In the genomic region with DNA sequence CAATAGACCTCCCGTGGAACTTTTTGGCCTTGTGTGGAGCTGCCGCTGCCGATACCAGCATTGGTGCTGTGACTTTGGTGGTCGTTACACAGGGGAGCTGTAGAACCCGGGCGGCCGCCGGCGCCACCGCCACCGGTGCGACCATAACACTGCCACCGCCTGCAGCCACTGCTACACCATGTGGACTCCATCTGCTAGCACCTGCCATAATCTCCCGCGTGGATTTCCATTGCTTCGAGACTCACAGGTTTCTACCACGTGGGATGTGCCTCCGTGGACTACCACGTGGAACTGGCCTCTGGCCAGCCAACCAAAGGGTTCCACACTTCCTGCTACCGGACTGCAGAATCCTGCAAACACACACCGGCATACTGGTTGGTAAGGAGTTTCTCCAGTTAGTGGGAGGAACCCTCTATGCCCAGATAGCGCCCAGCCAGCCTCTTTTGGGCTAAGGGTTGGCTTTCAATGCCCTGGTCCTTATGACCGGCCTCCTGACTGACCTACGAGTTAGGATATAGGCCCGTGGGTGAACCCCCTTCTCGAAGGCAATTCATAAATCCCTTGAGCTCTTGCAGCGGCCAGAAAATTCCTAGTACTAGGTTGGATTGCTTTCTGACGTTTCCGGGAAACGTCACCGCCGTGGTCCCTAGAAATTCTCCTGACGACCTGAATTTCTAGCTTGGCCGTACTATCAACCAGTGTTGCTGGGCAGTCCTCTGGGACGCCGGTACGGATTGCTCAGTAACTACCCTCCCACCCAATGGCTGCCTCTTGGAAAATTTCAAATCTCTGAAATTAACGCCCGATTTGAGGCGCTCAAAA, we compare ENCODE assay signal across 8 mouse cellular contexts. TPM values are rescaled to one million over a fixed set of nuclear protein-coding genes. Genes with fewer than 3 reads are reported as not detected.
DNase-seq lines count a peak whose midpoint lies in the region; ATAC-seq and TF ChIP-seq lines count a peak whose summit lies in the region.

No protein-coding gene starts in this region.

- in situ Hi-C loops in ES-E14 (cut with MboI; ENCODE audit: low sequenced_read_pairs in 2 of 2, unreplicated experiment in 2 of 2): no loop called here

- 2% methylated on average over 40 of the region's 40 CpGs for WGBS in lung, embryonic 14.5 days
- 2% methylated on average over 40 of the region's 40 CpGs for WGBS in neural tube, embryonic 13.5 days

- no peak for DNase-seq in ES-E14 (ENCODE audit: low read depth, low spot score)
- DNase-seq in adrenal gland, postnatal 25 days: peak; percentile 58
- DNase-seq in heart, postnatal 4 days: peak; percentile 68
- DNase-seq in kidney, postnatal 4 days: peak; percentile 70 to 84
- DNase-seq in lung, embryonic 14.5 days: peak; percentile 68
- no peak for DNase-seq in MN1 (ENCODE audit: low spot score)

- H3K9ac ChIP-seq in ES-E14 (ENCODE audit: insufficient read depth, low read depth, low read length, poor library complexity, severe bottlenecking): peak overlapping the region; percentile 89
- H3K9ac ChIP-seq in lung, embryonic 14.5 days: peak overlapping the region; percentile 51
- peak overlapping the region; percentile 69 for H3K9ac ChIP-seq in neural tube, embryonic 13.5 days

- no peaks in the 10 kb centered on the region for H3K9me3 ChIP-seq in ES-E14 (ENCODE audit: control insufficient read depth, insufficient read depth, low read depth, low read length)
- H3K9me3 ChIP-seq in lung, embryonic 14.5 days (ENCODE audit: low read depth, low read length): no peaks in the 10 kb centered on the region
- H3K9me3 ChIP-seq in neural tube, embryonic 13.5 days: no peaks in the 10 kb centered on the region

- H3K4me1 ChIP-seq in ES-E14 (ENCODE audit: control insufficient read depth in 2 of 2, insufficient read depth in 2 of 2, low read length in 2 of 2, poor library complexity in 1 of 2): peaks cover 0 to 7% of the 10 kb centered on the region in 2 experiments; a peak in 1 of 4 replicates
- no peaks in the 10 kb centered on the region; the same call in 1 of the 2 replicates for H3K4me1 ChIP-seq in lung, embryonic 14.5 days (ENCODE audit: insufficient read depth)
- H3K4me1 ChIP-seq in neural tube, embryonic 13.5 days (replicated peaks): peaks cover 21% of the 10 kb centered on the region

- ATAC-seq in erythroblast, adult 5-6 weeks (replicated peaks; ENCODE audit: low FRiP score, poor library complexity, severe bottlenecking): peak; percentile 55; the same call in 1 of the 2 replicates
- peak; percentile 67 for ATAC-seq in lung, embryonic 14.5 days (ENCODE audit: insufficient read depth)
- ATAC-seq in neural tube, embryonic 13.5 days (ENCODE audit: low read depth): peak; percentile 73

- TF ChIP-seq CTCF in lung, embryonic 14.5 days (IDR thresholded peaks at IDR 0.05; ENCODE audit: low read depth): no peak

- peak overlapping the region; percentile 86 for H3K4me2 ChIP-seq in lung, embryonic 14.5 days
- H3K4me2 ChIP-seq in neural tube, embryonic 13.5 days: peak overlapping the region; percentile 86

- H3K27me3 ChIP-seq in lung, embryonic 14.5 days (ENCODE audit: insufficient read depth, low read length): no peaks in the 10 kb centered on the region
- H3K27me3 ChIP-seq in neural tube, embryonic 13.5 days: no peaks in the 10 kb centered on the region

- H3K36me3 ChIP-seq in ES-E14 (ENCODE audit: control insufficient read depth, insufficient read depth, low read length, poor library complexity, severe bottlenecking): peaks cover 15% of the 10 kb centered on the region
- H3K36me3 ChIP-seq in lung, embryonic 14.5 days (ENCODE audit: insufficient read depth): no peaks in the 10 kb centered on the region
- no peaks in the 10 kb centered on the region for H3K36me3 ChIP-seq in neural tube, embryonic 13.5 days

- peak overlapping the region; percentile 79 to 84 for H3K4me3 ChIP-seq in ES-E14 (ENCODE audit: insufficient read depth in 1 of 2, low read depth in 1 of 2, low read length in 2 of 2, poor library complexity in 1 of 2, severe bottlenecking in 1 of 2)
- peak overlapping the region; percentile 51 for H3K4me3 ChIP-seq in lung, embryonic 14.5 days (ENCODE audit: low read depth, low read length)
- H3K4me3 ChIP-seq in neural tube, embryonic 13.5 days: peak overlapping the region; percentile 48

- H3K27ac ChIP-seq in ES-E14 (ENCODE audit: insufficient read depth, low read depth, low read length, poor library complexity, severe bottlenecking): peak overlapping the region; percentile 96
- H3K27ac ChIP-seq in lung, embryonic 14.5 days (ENCODE audit: low read depth): peak overlapping the region; percentile 90
- H3K27ac ChIP-seq in neural tube, embryonic 13.5 days (replicated peaks): peak overlapping the region; percentile 76

TF ChIP-seq in ES-E14, 5 proteins besides CTCF, POLR2A, EP300 and RAD21:
- TF ChIP-seq HCFC1 (IDR thresholded peaks at IDR 0.05; ENCODE audit: borderline replicate concordance, insufficient read depth, low read length): no peak
- 0 out of 2 replicates have a peak, but pooled peaks have one; percentile 33 for TF ChIP-seq CHD2 (IDR thresholded peaks at IDR 0.05; ENCODE audit: low read depth, low read length)

RNA-seq across cellular contexts. Expression of a gene that starts 32.0 kb away (rescaled TPM):
- 10,022 and 10,869 TPM in 2 replicates for total RNA-seq in ES-E14 (2012; rRNA removed)
- total RNA-seq in adrenal gland, postnatal 25 days (2021): 6,460 and 8,956 TPM in 2 replicates
- total RNA-seq in erythroblast, adult 5-6 weeks (2015; ENCODE audit: low replicate concordance): 3,932 and 4,159 TPM in 2 replicates
- 1,512 and 1,760 TPM in 2 replicates for total RNA-seq in erythroblast, adult 5-6 weeks (2017; ENCODE audit: low replicate concordance)
- total RNA-seq in heart, postnatal 4 days (2021): 1,000 to 10,000 TPM; 4,503 to 4,597 TPM
- 5,431 and 5,487 TPM in 2 replicates for polyA plus RNA-seq in lung, embryonic 14.5 days (2014; fragmentation: Nextera tagmentation; extraction: Ambion mirVana)
- 3,346 and 3,414 TPM in 2 replicates for polyA plus RNA-seq in neural tube, embryonic 13.5 days (2015; fragmentation: Nextera tagmentation; extraction: Ambion mirVana)

Comparison
In these comparisons a context has a peak if more than half of its experiments do, and no peak if none do; other contexts are left out.
1. DNase-seq: peak in adrenal gland, postnatal 25 days (single experiment), heart, postnatal 4 days (single experiment), kidney, postnatal 4 days (2 of 2) and lung, embryonic 14.5 days (single experiment); none in ES-E14 (single experiment) and MN1 (single experiment).
2. Peak in every context shown above with its lines, with median percentiles within 50 percentile points of each other: H3K27ac ChIP-seq, H3K4me3 ChIP-seq, H3K9ac ChIP-seq and ATAC-seq.